Mouse (Mus musculus): ENCODE data around the gene Hdac9. TPM values are rescaled to one million over a fixed set of nuclear protein-coding genes. Genes with fewer than 3 reads are reported as not detected.

Hdac9 gene
- total RNA-seq, 4 experiments from 2014 or later, result 3.6 to 6.6 (median 5.9) TPM

GRCm38 (mm10) chr12:34379681-34380080, 537.2 kb downstream of the Hdac9 start:
- no peak for DNase-seq (ENCODE audit: low spot score in 2 of 2)

GRCm38 (mm10) chr12:34378637-34379036, 538.3 kb downstream of the Hdac9 start:
- no peak for DNase-seq (ENCODE audit: low spot score in 2 of 2)

- no peak for DNase-seq (ENCODE audit: low spot score in 2 of 2)
Measured at GRCm38 (mm10) chr12:34351906-34352305, 565.0 kb downstream of the Hdac9 start.

DNA sequence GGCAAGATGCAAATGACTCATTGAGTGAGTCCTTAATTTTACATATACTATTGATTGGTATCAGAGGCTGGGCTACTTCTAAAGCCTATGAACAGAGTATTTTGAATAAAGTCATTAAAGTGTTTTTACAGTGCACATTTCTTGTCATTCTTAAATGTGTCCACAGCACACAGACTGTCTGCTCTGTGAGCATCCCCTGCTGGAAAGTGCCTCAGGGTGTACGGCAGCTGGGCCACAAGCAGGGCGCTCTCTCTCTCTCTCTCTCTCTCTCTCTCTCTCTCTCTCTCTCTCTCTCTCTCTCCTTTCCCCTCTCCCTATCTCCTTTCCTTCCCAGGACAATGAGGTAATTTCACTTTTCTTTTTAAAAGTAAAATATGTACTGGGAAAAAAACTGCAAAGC, 569.4 kb downstream of the Hdac9 start:
- DNase-seq (ENCODE audit: low spot score in 2 of 2), result no peak

- DNase-seq (ENCODE audit: low spot score in 2 of 2), result no peak
Measured at GRCm38 (mm10) chr12:34342761-34343160, 574.1 kb downstream of the Hdac9 start.

DNA sequence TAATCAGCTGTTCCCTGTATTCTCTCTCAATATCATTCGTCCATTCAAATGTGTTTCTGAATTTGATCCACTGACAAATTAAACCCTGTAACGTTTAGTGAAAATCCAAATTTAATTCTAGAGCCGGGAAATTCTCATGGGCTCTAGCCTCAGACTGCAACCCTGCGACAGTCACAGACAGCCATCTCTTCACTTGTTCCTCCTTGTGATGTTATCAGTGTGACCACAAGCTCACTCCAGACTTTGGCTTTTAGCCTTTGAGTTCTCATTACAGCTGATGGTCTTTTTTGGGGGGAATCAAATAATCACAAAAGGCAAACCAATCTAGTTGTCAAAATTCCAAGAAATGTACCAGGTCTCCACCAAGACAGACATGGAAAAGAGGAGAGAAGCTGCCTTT, 578.0 kb downstream of the Hdac9 start:
- no peak for DNase-seq (ENCODE audit: low spot score in 2 of 2)

DNA sequence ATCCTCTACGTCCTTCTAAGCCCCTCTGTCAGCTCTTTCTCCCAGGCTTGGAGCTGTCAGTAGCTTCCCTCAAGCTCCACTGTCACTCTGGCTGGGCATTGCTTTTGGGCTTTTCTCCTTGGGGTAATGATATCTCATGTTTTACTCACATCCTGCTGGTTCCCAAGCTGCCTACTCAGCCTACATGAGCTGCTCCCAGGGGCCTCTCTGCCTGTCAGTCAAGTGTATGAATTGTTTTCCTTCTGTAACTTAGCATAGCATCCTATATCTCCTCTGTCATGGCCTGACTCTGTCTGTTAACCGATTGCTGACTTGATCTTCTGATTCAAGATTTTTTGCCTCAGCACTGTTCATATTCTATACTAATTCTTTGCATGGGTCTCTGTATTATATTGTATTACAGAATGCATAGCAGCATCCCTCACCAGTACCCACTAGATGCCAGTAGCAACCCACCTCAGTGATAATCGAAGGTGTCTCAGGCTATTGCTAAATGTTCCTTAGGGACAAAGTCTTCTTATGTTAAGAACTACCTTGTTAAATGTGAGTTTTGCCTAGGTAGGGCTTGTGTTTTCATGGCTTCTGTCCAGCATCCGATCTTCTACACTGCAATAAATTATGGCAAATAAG, 582.3 kb downstream of the Hdac9 start:
- DNase-seq (ENCODE audit: low spot score in 2 of 2), result no peak

- DNase-seq (ENCODE audit: low spot score in 2 of 2), result no peak
Measured at GRCm38 (mm10) chr12:34332884-34333283, 584.0 kb downstream of the Hdac9 start.

DNA sequence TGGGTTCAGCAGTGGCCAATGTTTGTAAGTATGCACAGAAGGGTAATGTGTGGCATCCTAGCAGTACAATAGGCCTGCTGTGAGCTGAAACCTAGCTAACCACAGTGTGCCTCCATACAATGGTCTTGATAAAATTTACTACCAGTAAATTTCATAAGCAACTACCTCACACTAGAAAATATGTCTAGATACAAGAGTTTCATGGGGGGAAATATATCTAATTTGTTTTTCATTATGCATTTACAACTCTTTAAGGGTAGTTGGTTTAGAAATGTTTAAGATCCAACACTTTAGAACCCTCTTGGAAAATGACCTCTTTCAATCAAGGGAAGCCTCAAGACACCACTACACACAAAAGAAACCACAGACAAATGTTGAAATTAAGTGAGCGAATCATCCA, 589.8 kb downstream of the Hdac9 start:
- DNase-seq (ENCODE audit: low spot score in 2 of 2), result no peak

- no peak for DNase-seq (ENCODE audit: low spot score in 2 of 2)
Measured at GRCm38 (mm10) chr12:34312113-34312719, 604.7 kb downstream of the Hdac9 start.

- no peak for DNase-seq (ENCODE audit: low spot score in 2 of 2)
Measured at GRCm38 (mm10) chr12:34305453-34305852, 611.4 kb downstream of the Hdac9 start.

DNA sequence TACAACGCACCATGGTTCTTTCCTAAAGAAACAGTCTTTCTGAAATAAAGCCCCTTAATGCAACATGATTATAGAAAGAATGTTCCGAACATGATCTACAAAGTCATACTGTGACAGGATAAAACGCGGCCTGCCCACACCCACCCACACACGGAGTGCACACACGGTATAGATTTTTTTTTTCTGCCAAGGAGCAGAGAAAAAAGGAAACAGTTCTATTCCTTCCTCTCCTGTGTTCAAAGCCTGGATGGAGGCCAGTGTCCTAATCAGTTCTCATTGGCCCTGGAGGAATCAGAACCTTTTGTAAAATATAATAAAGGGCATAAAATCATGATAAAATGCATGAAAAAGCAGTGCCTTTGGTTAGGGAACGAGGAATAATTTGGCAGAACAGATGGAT, 624.5 kb downstream of the Hdac9 start:
- no peak for DNase-seq (ENCODE audit: low spot score in 2 of 2)

GRCm38 (mm10) chr12:34287218-34287617, 629.7 kb downstream of the Hdac9 start:
- no peak for DNase-seq (ENCODE audit: low spot score in 2 of 2)

DNA sequence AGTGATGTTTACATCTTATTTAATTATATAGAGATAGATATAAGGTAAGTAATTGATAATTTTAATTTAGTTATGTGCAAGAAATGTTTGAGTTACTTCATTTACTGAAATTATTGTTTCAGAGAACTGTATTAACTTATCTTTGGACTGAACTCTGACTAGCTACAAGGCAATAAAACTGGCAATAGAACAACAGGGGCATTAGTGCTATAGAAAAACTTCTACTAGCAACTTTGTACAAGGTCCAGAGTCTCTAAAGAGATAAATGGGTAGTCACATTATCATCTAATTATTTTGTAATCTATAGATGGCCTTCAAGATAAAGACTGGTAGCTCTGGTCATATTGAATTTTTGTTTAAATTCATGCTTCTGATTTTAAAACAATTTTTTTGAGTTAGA, 632.0 kb downstream of the Hdac9 start:
- no peak for DNase-seq (ENCODE audit: low spot score in 2 of 2)

GRCm38 (mm10) chr12:34284396-34284795, 632.5 kb downstream of the Hdac9 start:
- no peak for DNase-seq (ENCODE audit: low spot score in 2 of 2)

DNA sequence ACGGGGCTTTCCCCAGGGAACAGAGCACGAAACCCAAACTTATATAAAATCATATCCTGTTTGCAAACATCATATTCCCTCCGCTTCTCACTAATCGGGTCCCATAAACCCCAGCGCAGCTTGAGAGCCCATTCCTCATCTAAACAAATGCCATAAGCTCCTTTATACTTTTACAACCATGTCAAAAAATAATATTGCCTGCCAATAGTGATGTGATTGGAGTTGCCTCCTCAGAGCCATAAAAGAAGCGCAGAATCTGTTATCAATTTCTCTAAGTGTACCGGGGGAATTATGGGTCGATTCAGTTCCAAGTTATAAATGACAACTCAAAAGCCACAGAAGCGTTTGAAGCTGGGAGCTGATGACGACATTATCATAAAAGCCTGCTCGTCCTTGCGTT, 638.1 kb downstream of the Hdac9 start:
- DNase-seq (ENCODE audit: low spot score in 2 of 2), result no peak

GRCm38 (mm10) chr12:34273816-34274215, 643.1 kb downstream of the Hdac9 start:
- DNase-seq (ENCODE audit: low spot score in 2 of 2), result no peak

DNA sequence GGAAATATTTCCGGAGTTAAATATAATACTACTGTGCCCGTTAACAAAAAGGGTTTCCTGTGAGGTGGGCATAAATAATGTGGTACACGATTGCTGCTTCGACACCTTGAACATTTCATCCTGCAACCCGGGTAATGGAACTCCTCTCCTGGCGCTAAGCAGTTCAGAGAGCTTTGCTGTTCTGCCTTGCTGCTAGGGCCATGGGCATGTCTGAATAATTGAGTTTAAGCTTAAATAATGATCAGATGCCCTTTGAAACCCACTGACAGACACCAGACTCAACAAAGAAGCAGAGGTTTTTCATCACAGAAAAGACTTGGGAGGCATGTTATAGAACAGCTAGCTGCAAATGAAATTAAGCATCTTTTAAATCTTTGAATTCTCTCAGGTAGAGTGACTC, 646.8 kb downstream of the Hdac9 start:
- no peak for DNase-seq (ENCODE audit: low spot score in 2 of 2)

GRCm38 (mm10) chr12:34269472-34270040, 647.3 kb downstream of the Hdac9 start:
- no peak for DNase-seq (ENCODE audit: low spot score in 2 of 2)

DNA sequence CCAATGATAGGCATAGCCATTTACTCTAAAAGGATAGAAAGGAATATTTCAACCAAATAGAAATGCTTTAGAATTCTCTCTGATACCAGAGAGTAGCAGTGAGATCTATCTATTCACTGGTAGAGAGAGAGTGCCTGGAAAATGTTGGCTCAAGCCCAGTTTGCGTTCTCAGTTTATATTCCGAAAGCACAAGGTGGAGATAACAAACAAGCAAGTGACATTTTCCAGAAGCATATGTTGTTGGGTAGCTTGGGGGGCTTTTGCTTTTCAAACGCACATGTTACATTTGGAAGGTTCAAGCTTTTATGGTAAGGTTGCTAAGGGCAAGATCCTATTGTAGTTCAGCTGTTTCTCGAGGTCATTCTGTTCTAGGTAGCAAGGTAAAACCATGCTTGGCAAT, 657.2 kb downstream of the Hdac9 start:
- no peak for DNase-seq (ENCODE audit: low spot score in 2 of 2)

- DNase-seq (ENCODE audit: low spot score in 2 of 2), result no peak
Measured at GRCm38 (mm10) chr12:34249160-34249559, 667.7 kb downstream of the Hdac9 start.

- DNase-seq (ENCODE audit: low spot score in 2 of 2), result no peak
Measured at GRCm38 (mm10) chr12:34248193-34249121, 668.4 kb downstream of the Hdac9 start.

All from gastrocnemius, adult 8-10 months (tissue).